ENCODE assay signal across 8 mouse cellular contexts in genomic region chr11:110167459-110168251, GRCm38 (mm10). TPM values are rescaled to one million over a fixed set of nuclear protein-coding genes. Genes with fewer than 3 reads are reported as not detected.
DNase-seq lines count a peak whose midpoint lies in the region; TF ChIP-seq lines count a peak whose summit lies in the region.
"Had no signal": no experiment of that assay in that cellular context is flagged by ENCODE, and none has a peak within 500 bp of the region (broad histone marks: within the 10 kb centered on the region; RNA-seq: fewer than 3 reads in every experiment).

TSS of gene Abca9 (minus strand) at chr11:110168196.

- no peak for DNase-seq in testis, postnatal 10 days (ENCODE audit: low spot score)
- DNase-seq in cerebellum, postnatal 10 days: peak; percentile 58 to 79
- DNase-seq in heart, adult 8-10 months (ENCODE audit: low spot score): peak; percentile 54
- peak; percentile 35 to 45 for DNase-seq in layer of hippocampus, adult 18-20 months (ENCODE audit: low spot score in 2 of 2)
- peak; percentile 40 for DNase-seq in mesoderm, embryonic 11.5 days (ENCODE audit: low read depth, low spot score)
- DNase-seq in thymus, postnatal 0 days (ENCODE audit: low spot score): no peak

- H3K36me3 ChIP-seq in testis, adult 2 months (ENCODE audit: control insufficient read depth, insufficient read depth, low read length): no peaks in the 10 kb centered on the region

- peak within 1 kb of the TSS; percentile 27; the same call in 1 of the 2 replicates for H3K4me3 ChIP-seq in testis, adult 2 months (ENCODE audit: control insufficient read depth, low read depth, low read length)
- H3K4me3 ChIP-seq: megakaryocyte, embryonic 14.5 days had no signal

- H3K27me3 ChIP-seq in testis, adult 2 months (ENCODE audit: control insufficient read depth, insufficient read depth, low read length): no peaks in the 10 kb centered on the region
- H3K27me3 ChIP-seq: megakaryocyte, embryonic 14.5 days had no signal

- TF ChIP-seq POLR2A in testis, adult 2 months (IDR thresholded peaks at IDR 0.05; ENCODE audit: control insufficient read depth, low read depth, low read length): no peak

- no peaks in the 10 kb centered on the region for H3K4me1 ChIP-seq in testis, adult 2 months (ENCODE audit: control insufficient read depth, insufficient read depth, low read length)
- H3K4me1 ChIP-seq: megakaryocyte, embryonic 14.5 days had no signal

- peak within 1 kb of the TSS; percentile 57; the same call in 1 of the 2 replicates for H3K27ac ChIP-seq in testis, adult 2 months (ENCODE audit: control insufficient read depth, insufficient read depth, low read depth, low read length)

- TF ChIP-seq CTCF in testis, adult 2 months (IDR thresholded peaks at IDR 0.05; ENCODE audit: control insufficient read depth, insufficient read depth, insufficient replicate concordance, low read depth, low read length): no peak

RNA-seq across cellular contexts. Expression of gene Abca9, which starts in this region (rescaled TPM):
- polyA plus RNA-seq in testis, adult 2 months (2012; rRNA removed): 3.3 and 4.2 TPM in 2 replicates
- 10 to 100 TPM in 3 of 4 experiments, 1 to 10 TPM in 1; 8.9 to 11.2 (median 10.6) TPM for total RNA-seq in heart, adult 8-10 months (2022)
- 1 to 10 TPM; 6.3 to 6.4 TPM for total RNA-seq in layer of hippocampus, adult 18-20 months (2021)
- 0.38 and 0.49 TPM in 2 replicates for polyA plus RNA-seq in thymus, postnatal 0 days (2015; fragmentation: Nextera tagmentation; extraction: Ambion mirVana)

Comparison
In these comparisons a context has a peak if more than half of its experiments do, and no peak if none do; other contexts are left out.
1. DNase-seq: peak in cerebellum, postnatal 10 days (2 of 2), heart, adult 8-10 months (single experiment), layer of hippocampus, adult 18-20 months (2 of 2) and mesoderm, embryonic 11.5 days (single experiment); none in testis, postnatal 10 days (single experiment) and thymus, postnatal 0 days (single experiment).